Mouse (Mus musculus) R1 (cell line): ENCODE measurements around the gene Bex1.

ENCODE experiments used
- DNase-seq: peaks from one replicate; pipeline ENCODE4 v3.0.0-alpha.2; 2018; ENCODE audit warnings: low read depth, low spot score

Gene Bex1

DNA sequence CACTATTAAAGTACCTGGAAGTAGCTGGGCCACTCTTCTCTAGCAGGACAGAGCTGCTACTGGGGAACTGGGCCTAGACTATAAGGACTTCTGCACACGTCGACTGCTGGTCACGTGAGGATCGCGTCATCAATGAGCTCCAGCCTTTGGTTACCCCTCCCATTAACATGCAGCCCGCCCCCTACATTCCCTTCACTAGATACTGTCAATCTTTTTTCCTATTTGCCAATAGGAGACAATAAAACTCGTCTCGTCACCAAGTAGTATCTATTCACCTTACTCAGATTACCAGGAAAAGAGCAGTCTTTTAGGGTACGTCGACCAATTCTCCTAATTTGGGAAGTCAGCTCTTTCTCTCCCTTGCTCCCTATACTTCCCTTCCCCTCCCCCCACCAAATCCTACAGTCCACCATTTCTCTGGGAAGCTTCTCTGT, 43.2 kb downstream of the Bex1 start, which contains the start of gene Tceal8:
Gene Tceal8 (minus strand): TSS at position 225 of the 434 bp plus-strand sequence.
- DNase-seq: peak; percentile 95

DNA sequence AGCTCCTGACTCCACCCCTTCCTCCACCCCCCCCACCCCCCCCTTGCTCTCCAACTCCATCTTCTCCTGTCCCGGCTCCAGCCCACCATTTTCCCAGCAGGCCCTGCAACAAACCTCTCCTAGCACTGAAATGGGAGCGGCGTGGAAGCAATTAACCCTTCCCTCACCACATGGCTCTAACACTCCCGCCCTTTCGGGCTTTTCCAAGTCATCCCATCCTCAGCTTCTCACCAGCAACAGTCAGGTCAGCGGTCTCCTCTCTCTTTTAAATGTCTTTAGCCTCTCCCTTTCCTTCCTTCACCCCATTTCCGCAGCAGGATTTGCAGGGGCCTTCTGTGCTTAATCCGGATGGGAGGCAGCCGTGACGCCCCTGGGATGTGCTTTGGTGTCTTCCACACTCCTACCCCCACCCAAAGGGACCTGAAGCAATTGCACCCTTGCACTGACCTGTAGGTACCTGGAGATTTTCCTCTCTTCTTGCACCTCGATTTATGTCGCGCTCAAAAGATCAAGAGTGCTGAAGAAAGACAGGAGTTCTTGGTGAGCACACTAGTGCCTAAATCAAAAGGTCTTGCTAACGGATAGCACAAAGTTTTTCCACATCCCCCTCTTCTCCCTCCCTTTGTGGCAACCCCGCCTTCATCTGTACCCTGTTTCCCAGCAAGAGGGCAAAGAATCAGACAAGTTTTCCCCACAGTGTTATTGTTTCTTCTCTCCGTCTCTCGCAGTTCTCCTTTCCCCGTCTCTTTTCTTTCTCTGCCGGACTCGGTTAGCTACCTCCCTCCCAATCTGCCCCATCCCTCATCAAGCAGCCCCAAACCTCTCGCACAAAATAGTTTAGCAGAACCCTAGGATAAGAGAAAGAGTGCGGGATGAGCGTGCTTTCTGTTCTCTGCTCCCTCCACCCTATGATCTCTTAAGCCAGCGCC, 43.9 kb downstream of the Bex1 start:
- DNase-seq: peak; percentile 91

DNA sequence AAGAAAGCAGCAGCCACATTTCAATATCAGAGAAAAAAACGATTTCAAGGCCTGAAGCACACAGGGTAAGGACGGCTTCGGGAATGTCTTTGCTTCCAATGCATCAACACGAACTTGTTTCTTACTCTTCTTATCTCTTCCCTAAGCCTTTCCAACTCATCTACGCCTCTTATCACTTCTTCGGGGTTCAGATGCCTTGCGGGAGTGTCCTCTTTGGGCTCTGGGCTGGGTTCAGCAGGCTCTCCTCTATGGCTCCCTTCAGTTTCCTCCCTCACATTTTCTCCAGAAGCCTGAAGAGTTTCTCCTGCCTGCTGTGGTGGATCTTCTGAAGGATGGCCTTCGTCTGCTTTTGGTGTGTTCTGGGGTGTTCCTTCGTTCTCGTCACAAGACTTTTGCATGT, 44.7 kb downstream of the Bex1 start:
- no peak for DNase-seq
